Mouse (Mus musculus) cerebellum, postnatal 10 days (tissue): Measurements from ENCODE around the gene Bicd2.
"Not testable (repeated sequence)": the region's sequence is repeated elsewhere in the genome, so short reads cannot be mapped to it uniquely, and the experiment has no call there.

ENCODE experiments used
- DNase-seq, 2 experiments: peaks; one replicate each; pipeline ENCODE4 v3.0.0; 2021; ENCODE audit warnings: mixed read lengths in 2 of 2

The Bicd2 gene

GRCm38 (mm10) chr13:49360906-49361406, 19.6 kb downstream of the Bicd2 start:
- no peak for DNase-seq

GRCm38 (mm10) chr13:49362364-49362763, 21.0 kb downstream of the Bicd2 start:
- DNase-seq, result no peak

DNA sequence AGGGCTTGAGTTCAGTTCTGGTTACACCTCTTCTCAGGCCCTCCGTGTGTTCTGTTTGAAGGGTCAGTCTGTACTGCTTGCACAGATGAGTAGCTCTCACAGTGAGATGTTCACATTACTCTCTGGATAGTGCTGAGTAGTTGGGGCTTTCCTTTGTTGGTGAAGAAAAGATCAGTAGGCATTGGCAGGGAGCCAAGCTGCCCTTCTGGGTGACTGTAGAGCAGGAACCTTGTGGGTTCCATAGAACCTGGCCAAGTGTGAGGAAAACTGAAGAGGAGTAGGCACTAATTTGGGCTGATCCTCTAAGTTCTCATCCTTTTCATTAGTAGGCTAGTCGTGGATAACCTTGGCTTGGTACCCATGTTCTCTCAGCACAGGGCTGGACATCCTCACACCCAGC, 21.4 kb downstream of the Bicd2 start:
- DNase-seq, result peak; percentile 45 to 61

DNA sequence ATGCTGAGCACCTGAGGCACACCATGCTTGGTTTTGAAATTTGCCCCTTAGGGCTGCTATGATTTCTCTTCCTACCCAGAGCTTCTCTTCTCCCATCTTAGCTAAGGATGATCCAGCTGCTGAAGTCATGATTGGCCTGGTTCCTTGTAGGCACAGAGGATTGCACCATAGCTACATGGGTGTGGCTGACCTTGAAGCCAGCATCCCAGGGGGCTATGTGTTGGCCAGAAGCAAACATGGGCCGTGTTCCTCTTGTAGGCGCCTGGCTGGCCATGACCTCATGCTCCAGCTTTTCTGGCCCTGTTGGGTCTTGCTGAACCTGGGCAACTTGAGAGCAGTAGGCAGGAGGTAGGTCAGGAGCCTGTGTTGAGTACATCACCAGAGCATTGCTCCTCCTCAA, 23.3 kb downstream of the Bicd2 start:
- no peak for DNase-seq

GRCm38 (mm10) chr13:49367657-49368440, 26.5 kb downstream of the Bicd2 start:
- DNase-seq, result no peak

DNA sequence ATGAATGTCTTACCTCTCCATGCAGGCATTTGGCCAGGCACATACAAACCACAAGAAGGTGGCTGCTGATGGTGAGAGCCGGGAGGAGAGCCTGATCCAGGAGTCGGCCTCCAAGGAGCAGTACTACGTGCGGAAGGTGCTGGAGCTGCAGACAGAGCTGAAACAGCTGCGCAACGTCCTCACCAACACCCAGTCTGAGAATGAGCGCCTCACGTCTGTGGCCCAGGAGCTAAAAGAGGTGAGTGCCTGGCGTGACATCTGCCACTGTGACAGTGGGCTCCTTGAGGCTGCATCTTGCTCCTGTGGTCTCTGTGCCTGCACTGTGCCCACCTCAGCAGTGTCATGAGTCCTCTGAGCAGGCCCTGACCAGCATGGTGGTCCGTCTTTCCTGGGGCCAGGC, 28.0 kb downstream of the Bicd2 start:
- DNase-seq, result no peak

- DNase-seq, result not testable (repeated sequence)
Measured at GRCm38 (mm10) chr13:49370216-49370615, 28.8 kb downstream of the Bicd2 start.

GRCm38 (mm10) chr13:49370916-49371315, 29.5 kb downstream of the Bicd2 start:
- not testable (repeated sequence) for DNase-seq

DNA sequence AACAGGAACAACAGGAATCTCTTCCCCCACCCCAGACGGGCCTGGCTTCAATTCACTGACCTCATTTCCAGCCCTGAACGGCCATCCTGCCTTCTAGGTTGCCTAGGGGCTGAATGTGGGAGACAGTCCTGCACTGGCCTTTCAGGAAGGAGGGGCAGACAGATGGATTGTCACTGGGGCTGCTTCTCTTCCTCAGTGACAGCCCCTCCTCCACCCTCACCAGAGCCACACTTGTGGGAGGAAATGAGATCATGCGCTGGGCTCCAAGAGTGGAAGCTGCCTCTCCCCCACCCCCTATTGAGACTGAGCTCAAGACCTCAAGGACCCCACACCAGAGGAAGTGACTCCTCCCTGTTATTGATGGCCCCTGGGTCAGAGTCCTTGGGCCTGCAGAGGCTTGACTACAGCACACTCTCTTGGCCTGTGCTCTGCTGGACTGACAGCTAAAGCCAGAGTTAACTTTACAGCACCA, 30.1 kb downstream of the Bicd2 start:
- peak; percentile 54 to 58 for DNase-seq

- DNase-seq, result no peak
Measured at GRCm38 (mm10) chr13:49372370-49373060, 31.1 kb downstream of the Bicd2 start.

- no peak for DNase-seq
Measured at GRCm38 (mm10) chr13:49374304-49374703, 32.9 kb downstream of the Bicd2 start.

- DNase-seq, result no peak
Measured at GRCm38 (mm10) chr13:49374730-49375129, 33.3 kb downstream of the Bicd2 start.

DNA sequence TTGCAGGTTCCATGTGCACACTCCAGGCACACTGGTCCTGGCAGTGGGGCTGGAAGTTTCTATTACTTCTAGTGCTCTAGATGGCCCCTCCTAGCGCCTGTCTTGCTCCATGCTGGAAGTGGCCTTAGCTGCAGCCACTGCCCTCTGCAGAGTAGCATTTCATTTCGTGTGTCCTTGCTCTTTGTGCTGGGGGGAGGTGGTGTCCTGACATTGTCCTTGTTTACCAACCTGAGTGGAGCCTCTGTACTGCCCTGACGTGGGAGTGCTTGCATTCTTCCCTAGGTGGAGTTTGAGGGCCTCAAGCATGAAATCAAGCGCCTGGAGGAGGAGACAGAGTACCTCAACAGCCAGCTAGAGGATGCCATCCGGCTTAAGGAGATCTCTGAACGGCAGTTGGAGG, 36.2 kb downstream of the Bicd2 start:
- no peak for DNase-seq

DNA sequence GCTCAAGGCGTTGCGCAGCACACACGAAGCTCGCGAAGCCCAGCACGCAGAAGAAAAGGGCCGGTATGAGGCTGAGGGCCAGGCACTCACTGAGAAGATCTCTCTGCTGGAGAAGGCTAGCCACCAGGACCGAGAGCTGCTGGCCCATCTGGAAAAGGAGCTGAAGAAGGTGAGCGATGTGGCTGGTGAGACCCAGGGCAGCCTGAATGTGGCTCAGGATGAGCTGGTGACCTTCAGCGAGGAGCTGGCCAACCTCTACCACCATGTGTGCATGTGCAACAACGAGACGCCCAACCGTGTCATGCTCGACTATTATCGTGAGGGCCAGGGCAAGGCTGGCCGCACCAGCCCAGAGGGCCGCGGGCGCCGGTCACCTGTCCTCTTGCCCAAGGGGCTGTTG, 37.9 kb downstream of the Bicd2 start:
- DNase-seq, result no peak

- DNase-seq, result peak; percentile 90 to 93
Measured at GRCm38 (mm10) chr13:49381230-49381629, 39.8 kb downstream of the Bicd2 start.

GRCm38 (mm10) chr13:49382997-49383396, 41.6 kb downstream of the Bicd2 start:
- no peak for DNase-seq

DNA sequence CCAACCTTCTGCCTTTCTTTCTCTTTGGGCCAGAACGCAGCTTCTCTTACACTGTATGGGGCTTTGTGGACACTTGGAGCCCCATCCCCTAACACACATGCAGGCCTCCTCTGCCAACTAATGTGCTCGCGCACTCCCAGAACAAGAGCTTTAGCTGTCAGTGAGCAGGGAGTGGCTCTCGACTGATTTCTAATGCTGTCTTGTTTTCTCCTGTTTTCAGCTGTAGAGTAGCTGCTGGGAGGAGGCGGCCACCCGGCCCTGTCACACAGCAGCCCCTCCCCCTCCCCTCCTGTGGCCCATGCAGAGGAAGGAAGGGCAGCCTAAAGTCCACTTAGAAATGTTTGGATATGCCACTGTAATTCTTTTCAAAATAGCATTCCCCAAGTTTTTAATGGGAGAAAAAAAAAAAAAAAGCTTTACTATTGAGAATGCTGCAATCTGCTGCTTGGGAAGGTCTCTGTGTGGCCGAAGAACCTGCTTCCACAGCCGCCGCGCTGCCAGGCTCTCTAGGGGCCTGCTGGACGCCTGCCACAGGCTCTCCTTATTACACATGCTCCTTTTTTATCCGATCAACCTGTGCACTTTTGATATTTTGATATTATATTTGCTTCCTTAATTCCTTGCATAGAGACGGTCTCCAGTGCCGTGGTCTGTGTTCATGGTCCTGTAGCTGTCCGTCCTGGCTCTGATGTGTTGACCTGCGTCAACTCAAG, 43.5 kb downstream of the Bicd2 start:
- DNase-seq, result no peak

- DNase-seq, result peak in 1 of 2 experiments; percentile 36
Measured at GRCm38 (mm10) chr13:49391374-49391773, 50.0 kb downstream of the Bicd2 start.

DNA sequence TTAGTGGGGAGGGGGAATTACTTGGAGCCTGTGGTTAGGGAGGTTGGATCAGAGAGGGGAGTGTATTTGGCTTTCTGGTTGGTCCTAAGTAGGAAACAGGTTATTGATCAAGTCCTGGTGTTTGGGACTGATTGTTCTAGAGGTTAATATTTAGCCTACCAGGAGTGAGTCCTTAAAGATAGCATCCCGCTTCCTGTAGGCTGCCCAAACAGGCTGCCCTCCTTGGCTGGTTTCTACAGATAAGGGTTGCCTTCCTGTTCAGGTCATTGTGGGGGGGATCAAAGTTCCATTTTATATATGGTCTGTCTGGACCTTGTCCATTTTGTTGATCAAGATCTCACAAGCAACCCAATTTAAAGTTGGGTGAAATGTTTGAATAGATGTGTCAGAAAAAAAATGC, 52.2 kb downstream of the Bicd2 start:
- DNase-seq, result no peak

- DNase-seq, result no peak
Measured at GRCm38 (mm10) chr13:49394886-49395447, 53.6 kb downstream of the Bicd2 start.

DNA sequence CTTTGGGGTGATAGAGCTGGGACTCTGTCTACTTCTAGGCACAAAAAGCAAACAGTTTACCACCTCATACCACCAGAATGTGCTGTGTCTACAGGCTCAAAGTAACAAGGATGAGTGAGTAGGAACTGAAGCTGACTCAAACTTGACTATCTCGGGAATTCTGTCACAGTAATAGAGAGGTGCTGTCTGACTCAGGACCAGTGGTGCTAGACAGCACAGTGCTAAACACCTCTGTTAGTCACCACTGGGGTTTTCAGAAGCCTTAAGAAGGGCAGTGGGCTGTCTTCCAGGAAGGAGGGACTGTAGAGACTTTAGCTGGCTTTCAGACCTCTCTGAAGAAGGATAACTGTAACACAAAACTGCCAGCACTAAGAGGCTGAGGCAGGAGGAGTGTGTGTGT, 55.4 kb downstream of the Bicd2 start:
- no peak for DNase-seq

DNA sequence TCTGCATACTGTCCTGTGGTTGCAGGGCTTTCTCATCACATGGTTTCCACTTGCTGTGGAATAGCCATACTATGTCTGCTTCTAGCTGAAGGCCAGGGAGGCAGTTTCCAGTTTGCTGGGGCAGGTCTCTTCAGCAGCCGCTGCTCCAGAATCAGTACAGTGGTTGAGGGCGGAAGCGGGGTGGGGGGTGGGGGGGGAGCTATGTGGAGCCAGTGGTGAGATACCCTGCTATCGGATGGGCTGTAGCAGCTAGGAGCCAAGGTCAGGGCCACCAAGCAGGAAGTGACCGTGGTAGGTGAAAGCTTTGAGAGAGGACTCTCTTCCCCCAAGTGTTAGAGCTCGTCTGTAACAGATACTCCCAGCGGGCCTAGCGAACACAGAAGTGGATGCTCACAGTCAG, 56.8 kb downstream of the Bicd2 start:
- no peak for DNase-seq

GRCm38 (mm10) chr13:49400139-49400538, 58.8 kb downstream of the Bicd2 start:
- DNase-seq, result peak; percentile 38 to 40
